Mouse (Mus musculus): Measurements from ENCODE around the gene Rab11a. TPM values are rescaled to one million over a fixed set of nuclear protein-coding genes. Genes with fewer than 3 reads are reported as not detected.

The Rab11a gene
- polyA plus RNA-seq (2012) = 92.1 and 93.7 TPM in 2 replicates

GRCm38 (mm10) chr9:64737406-64738201, at the start of gene Rab11a:
Gene Rab11a, minus strand, starts transcription at chr9:64737758.

Other genes starting within 250 kb of the Rab11a start
- 10.6 and 16.9 TPM in 2 replicates for gene Dennd4a, start 73.6 kb upstream of the Rab11a start, polyA plus RNA-seq (2012)
- gene Slc24a1, start 213.8 kb upstream of the Rab11a start, polyA plus RNA-seq (2012) = not detected in 2 replicates
- 31.5 and 32.2 TPM in 2 replicates for gene Ints14, start 223.1 kb upstream of the Rab11a start, polyA plus RNA-seq (2012)